Mouse (Mus musculus): ENCODE measurements around the gene Col10a1.

DNA sequence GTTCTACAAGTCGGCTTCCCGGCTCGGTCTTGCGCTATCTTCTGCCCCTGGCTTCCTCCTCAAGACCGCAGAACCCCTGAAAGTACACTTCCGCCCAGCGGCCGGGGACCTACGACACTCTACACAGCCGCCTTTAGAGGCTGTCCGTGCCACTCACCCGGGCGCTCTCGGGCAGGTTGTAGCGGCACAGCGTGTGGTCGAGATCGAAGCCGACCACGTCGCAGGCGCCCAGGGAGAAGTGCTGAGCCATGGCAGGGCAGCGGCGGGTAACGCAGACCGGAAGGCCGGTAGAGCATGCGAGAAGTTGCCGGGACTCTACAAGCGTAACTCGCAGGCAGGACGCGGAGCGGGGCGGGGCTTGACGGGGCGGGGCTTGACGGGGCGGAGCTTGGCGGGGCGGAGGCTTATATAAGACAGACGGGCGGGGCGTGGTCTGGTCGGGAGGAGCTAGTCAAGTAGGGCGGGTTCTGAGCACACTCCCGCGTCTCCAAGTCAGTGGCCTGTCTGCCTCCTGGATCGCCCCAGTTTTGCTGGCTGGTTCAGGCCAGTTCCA is 28.5 kb downstream of the Col10a1 start, which contains the start of gene Nt5dc1:
- TF ChIP-seq ZC3H11A (IDR thresholded peaks at IDR 0.05; ENCODE audit: borderline replicate concordance, low read depth, low read length) (no peak), ZNF384 (IDR thresholded peaks at IDR 0.05; ENCODE audit: low read depth, low read length) (no peak)
